Mouse (Mus musculus) lung, embryonic 14.5 days (tissue): ENCODE data around the gene Kcnk12. TPM values are rescaled to one million over a fixed set of nuclear protein-coding genes. Genes with fewer than 3 reads are reported as not detected.

ENCODE experiments used
- ATAC-seq: fragments of 200-750 bp; cut with Nextera tagmentation; 2 replicates; pipeline ENCODE4 v1.8.0; 2017; ENCODE audit warnings: mild to moderate bottlenecking, moderate TSS enrichment, moderate library complexity; ENCODE audit not compliant: insufficient read depth
- DNase-seq: peaks from one replicate; pipeline ENCODE4 v3.0.0-alpha.2; 2015
- H3K27ac ChIP-seq: fragments of 300-500 bp; sonication (generic); 2 replicates; pipeline ENCODE4 v1.5.1; 2014; ENCODE audit warnings: low read depth, mild to moderate bottlenecking, moderate library complexity
- H3K27me3 ChIP-seq: fragments of 300-500 bp; sonication (generic); 2 replicates; pipeline ENCODE4 v1.6.1; 2014; ENCODE audit warnings: low read length, control low read depth; ENCODE audit not compliant: insufficient read depth
- H3K36me3 ChIP-seq: fragments of 300-500 bp; sonication (generic); 2 replicates; pipeline ENCODE4 v1.6.1; 2014; ENCODE audit warnings: control low read depth; ENCODE audit not compliant: insufficient read depth
- H3K4me1 ChIP-seq: fragments of 300-500 bp; sonication (generic); 2 replicates; pipeline ENCODE4 v1.6.1; 2014; ENCODE audit warnings: antibody characterized with exemption, control low read depth; ENCODE audit not compliant: insufficient read depth
- H3K4me2 ChIP-seq: fragments of 300-500 bp; sonication (generic); 2 replicates; pipeline ENCODE4 v1.6.1; 2014; ENCODE audit warnings: mild to moderate bottlenecking
- H3K4me3 ChIP-seq: fragments of 300-500 bp; sonication (generic); 2 replicates; pipeline ENCODE4 v1.5.1; 2014; ENCODE audit warnings: low read depth, low read length
- H3K9ac ChIP-seq: fragments of 300-500 bp; sonication (generic); 2 replicates; pipeline ENCODE4 v1.6.1; 2014
- H3K9me3 ChIP-seq: fragments of 300-500 bp; sonication (generic); 2 replicates; pipeline ENCODE4 v1.6.1; 2016; ENCODE audit warnings: low read depth, low read length, control low read depth
- CTCF ChIP-seq: IDR thresholded peaks from 2 replicates; pipeline ENCODE4 v1.5.1; 2016; ENCODE audit warnings: antibody characterized with exemption, low read depth
- WGBS: fragments of 180-500 bp; shearing (Covaris S2); extraction: QIAGEN DNeasy Blood & Tissue Kit; methylation state at CpG from one replicate; pipeline ENCODE4 v1.1.7; 2014; 5-methylcytosine and 5-hydroxymethylcytosine counted together
- polyA plus RNA-seq: library from polyadenylated mRNA; unstranded; fragments of >200 nt; fragmentation: Nextera tagmentation; extraction: Ambion mirVana; gene quantifications from 2 replicates; pipeline ENCODE4 v1.2.1, GENCODE M21; 2014

The Kcnk12 gene
- polyA plus RNA-seq, 1 experiment from 2014 or later = not detected

- 89% methylated on average over 7 of the region's 7 CpGs for WGBS
- Histone ChIP-seq H3K36me3 (peaks cover 51% of the 10 kb centered on the region), H3K27me3 (no peaks in the 10 kb centered on the region), H3K9ac (no peak overlapping the region), H3K4me3 (no peak overlapping the region), H3K4me1 (no peaks in the 10 kb centered on the region), H3K27ac (no peak overlapping the region), H3K9me3 (no peaks in the 10 kb centered on the region), H3K4me2 (no peak overlapping the region)
- ATAC-seq = no peak
- TF ChIP-seq CTCF = no peak
- DNase-seq = no peak
These were observed 73.1 kb downstream of the Kcnk12 start for GRCm38 (mm10) chr17:87724727-87725126.

DNA sequence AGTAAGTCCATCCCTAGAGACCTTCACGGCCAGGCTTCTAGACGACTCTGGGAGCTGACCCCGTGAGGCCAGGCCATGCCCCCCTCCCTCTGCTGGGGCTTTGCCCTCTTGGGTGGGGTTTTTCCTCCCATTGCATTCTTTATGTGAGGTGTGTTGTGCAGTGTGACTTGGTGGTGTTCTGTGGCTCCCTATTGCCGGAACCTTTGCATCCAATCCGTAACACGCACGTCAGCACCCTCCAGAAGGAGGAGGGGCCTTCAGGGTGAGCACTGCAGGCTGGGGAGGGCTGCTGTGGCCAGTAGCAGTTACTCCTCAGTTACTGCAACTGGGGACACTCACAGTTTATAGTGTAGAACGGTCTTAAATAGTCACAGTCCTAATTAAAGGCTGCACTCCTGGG, 97.7 kb downstream of the Kcnk12 start:
- no peak overlapping the region for H3K4me3 ChIP-seq
- H3K4me1 ChIP-seq = no peaks in the 10 kb centered on the region
- no peak overlapping the region for H3K9ac ChIP-seq
- DNase-seq (no peak), ATAC-seq (no peak)
- no peaks in the 10 kb centered on the region for H3K9me3 ChIP-seq
- no peak overlapping the region for H3K27ac ChIP-seq
- H3K27me3 ChIP-seq = no peaks in the 10 kb centered on the region
- whole genome bisulfite sequencing = 80% methylated on average over 8 of the region's 8 CpGs
- TF ChIP-seq CTCF = no peak
- H3K4me2 ChIP-seq = no peak overlapping the region
- peaks cover 54% of the 10 kb centered on the region for H3K36me3 ChIP-seq

DNA sequence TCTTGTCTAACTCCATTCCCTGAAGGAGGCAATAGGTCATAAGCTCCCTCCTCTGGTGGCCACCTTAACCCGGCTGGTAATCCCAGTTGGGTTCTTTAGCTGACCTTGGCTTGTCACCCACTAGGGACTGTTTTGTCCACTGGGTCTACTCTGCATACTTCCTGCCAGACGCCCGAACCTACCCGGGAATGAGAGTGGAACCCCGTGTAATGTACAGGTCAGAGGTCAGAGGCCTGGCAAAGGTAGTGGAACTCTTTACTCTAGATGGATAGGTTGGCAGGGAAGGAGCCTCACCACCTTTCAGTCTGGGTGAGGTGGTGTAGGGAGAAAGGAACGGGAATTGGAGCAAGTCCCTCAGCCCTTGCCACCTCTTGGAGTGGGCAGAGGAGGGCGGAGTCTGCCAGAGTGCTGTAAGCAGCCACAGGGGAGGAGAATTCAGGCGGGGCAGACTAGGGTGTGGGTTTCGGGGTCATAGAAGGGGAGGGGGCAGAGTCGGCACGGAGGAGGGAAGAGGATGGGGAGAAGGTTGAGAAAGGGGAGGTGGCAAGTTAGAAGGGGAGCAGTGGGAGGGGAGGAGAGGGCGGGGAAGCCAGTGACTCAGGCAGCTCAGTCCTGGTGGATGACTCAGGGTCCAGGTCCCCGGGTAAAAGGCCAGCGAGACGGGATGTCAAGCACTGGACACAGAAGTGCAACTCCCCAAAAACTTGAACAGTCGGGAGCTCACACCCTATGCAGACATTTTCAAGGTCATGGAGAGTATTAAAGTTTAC, 98.6 kb downstream of the Kcnk12 start:
- no peak for TF ChIP-seq CTCF
- H3K4me2 ChIP-seq = no peak overlapping the region
- WGBS = 73% methylated on average over 16 of the region's 16 CpGs
- no peak overlapping the region for H3K27ac ChIP-seq
- no peaks in the 10 kb centered on the region for H3K27me3 ChIP-seq
- H3K4me1 ChIP-seq = no peaks in the 10 kb centered on the region
- DNase-seq (no peak), ATAC-seq (no peak)
- H3K4me3 ChIP-seq = no peak overlapping the region
- H3K9ac ChIP-seq = no peak overlapping the region
- H3K36me3 ChIP-seq = peaks cover 50% of the 10 kb centered on the region
- H3K9me3 ChIP-seq = no peaks in the 10 kb centered on the region

- Histone ChIP-seq H3K9me3 (no peaks in the 10 kb centered on the region), H3K9ac (no peak overlapping the region), H3K27me3 (no peaks in the 10 kb centered on the region), H3K27ac (no peak overlapping the region), H3K4me1 (no peaks in the 10 kb centered on the region), H3K4me3 (no peak overlapping the region), H3K4me2 (no peak overlapping the region), H3K36me3 (peaks cover 49% of the 10 kb centered on the region)
- no peak for TF ChIP-seq CTCF
- DNase-seq = no peak
- 85% methylated on average over 6 of the region's 6 CpGs for WGBS
- no peak for ATAC-seq
These were observed 101.0 kb downstream of the Kcnk12 start for GRCm38 (mm10) chr17:87696814-87697213.

- H3K4me2 ChIP-seq = no peak overlapping the region
- no peak for TF ChIP-seq CTCF
- H3K4me1 ChIP-seq = no peaks in the 10 kb centered on the region
- H3K9ac ChIP-seq = no peak overlapping the region
- no peaks in the 10 kb centered on the region for H3K27me3 ChIP-seq
- WGBS = 92% methylated on average over 11 of the region's 11 CpGs
- peaks cover 47% of the 10 kb centered on the region for H3K36me3 ChIP-seq
- DNase-seq = no peak
- no peak for ATAC-seq
- H3K4me3 ChIP-seq = no peak overlapping the region
- no peaks in the 10 kb centered on the region for H3K9me3 ChIP-seq
- no peak overlapping the region for H3K27ac ChIP-seq
These were observed 101.8 kb downstream of the Kcnk12 start for GRCm38 (mm10) chr17:87695874-87696465.

Other genes starting within 250 kb of the Kcnk12 start
- gene Epcam, start 162.0 kb downstream of the Kcnk12 start, polyA plus RNA-seq = 341 and 349 TPM in 2 replicates
- gene Msh2, start 125.7 kb downstream of the Kcnk12 start, polyA plus RNA-seq = 55.1 and 56.0 TPM in 2 replicates
- gene Rpl36-ps4, start 123.0 kb upstream of the Kcnk12 start, polyA plus RNA-seq = not detected in 2 replicates
- 62.3 and 69.8 TPM in 2 replicates for gene Msh6, start 177.1 kb upstream of the Kcnk12 start, polyA plus RNA-seq